Mouse (Mus musculus): Measurements from ENCODE around the gene Fyn.

DNA sequence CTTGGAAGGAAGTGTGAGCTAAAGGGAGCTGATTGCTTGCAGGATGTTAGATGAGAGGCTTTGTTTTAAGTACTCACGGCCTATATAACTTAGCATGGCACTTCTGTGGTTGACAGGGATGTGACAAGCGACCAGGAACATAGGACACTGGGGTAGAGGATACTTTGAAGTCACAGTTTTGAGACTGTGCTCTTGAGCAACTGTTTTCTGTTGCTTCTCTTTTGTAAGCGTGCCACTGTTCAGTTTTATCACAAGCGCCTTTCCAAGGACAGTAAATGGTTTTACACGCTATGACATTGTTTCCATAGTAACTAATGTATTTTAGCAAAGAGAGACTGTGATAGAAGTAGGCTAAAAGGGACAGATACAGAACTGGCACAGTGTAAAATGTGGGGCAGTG lies 18.4 kb downstream of the Fyn start:
- TF ChIP-seq CTCF (IDR thresholded peaks at IDR 0.05; ENCODE audit: low read depth, low read length) (no peak), TAL1 (conservative IDR thresholded peaks at IDR 0.05; ENCODE audit: low read depth, low read length) (no peak), GATA1 (IDR thresholded peaks at IDR 0.05; ENCODE audit: borderline replicate concordance, low read length) (no peak), POLR2AphosphoS5 (IDR thresholded peaks at IDR 0.05; ENCODE audit: insufficient replicate concordance, low read depth, low read length) (no peak), GATA2 (IDR thresholded peaks at IDR 0.05; ENCODE audit: borderline replicate concordance, low read depth, low read length) (no peak)
